Mouse (Mus musculus): ENCODE results near the gene Ptbp1.

GRCm38 (mm10) chr10:79853860-79854795, at the start of gene Ptbp1:
- 0 out of 2 replicates have a peak, but pooled peaks have one; percentile 13 for TF ChIP-seq CTCF (IDR thresholded peaks at IDR 0.05; ENCODE audit: low read depth)
- TF ChIP-seq EP300 (IDR thresholded peaks at IDR 0.05; ENCODE audit: low read depth): peak; percentile 1; the same call in 1 of the 2 replicates

Data from liver, embryonic 14.5 days (tissue).